5 mouse cellular contexts compared by ENCODE assay signal in genomic region chr7:100482046-100482445, GRCm38 (mm10). TPM values are rescaled to one million over a fixed set of nuclear protein-coding genes. Genes with fewer than 3 reads are reported as not detected.
"Had no signal": no experiment of that assay in that cellular context is flagged by ENCODE, and none has a peak within 500 bp of the region (broad histone marks: within the 10 kb centered on the region; RNA-seq: fewer than 3 reads in every experiment).

No protein-coding gene starts in this region.

RNA-seq across cellular contexts. Expression of gene Ucp3, which starts 9.3 kb away (rescaled TPM):
- total RNA-seq: neutrophil, adult 5-6 weeks had no signal
- polyA plus RNA-seq: neural tube, embryonic 13.5 days; neural tube, embryonic 14.5 days; neural tube, embryonic 15.5 days; stomach, embryonic 14.5 days had no signal
